Mouse (Mus musculus): ENCODE measurements around the gene Slc6a13. TPM values are rescaled to one million over a fixed set of nuclear protein-coding genes. Genes with fewer than 3 reads are reported as not detected.

Slc6a13 gene
- polyA plus RNA-seq, 1 experiment from 2014 or later, result 35.1 TPM

- no peaks in the 10 kb centered on the region for H3K36me3 ChIP-seq (ENCODE audit: insufficient read depth, low read length)
- WGBS, result 83% methylated on average over 3 of the region's 3 CpGs
- H3K4me1 ChIP-seq (ENCODE audit: insufficient read depth, low read length), result peaks cover 25% of the 10 kb centered on the region
- no peak overlapping the region for H3K9ac ChIP-seq (replicated peaks; ENCODE audit: low read length)
- no peak overlapping the region for H3K4me2 ChIP-seq (replicated peaks; ENCODE audit: low read depth, low read length)
- H3K27ac ChIP-seq (ENCODE audit: low read length), result no peak overlapping the region
- no peaks in the 10 kb centered on the region for H3K27me3 ChIP-seq (ENCODE audit: insufficient read depth, low read length)
- ATAC-seq (ENCODE audit: low FRiP score, low TSS enrichment), result no peak
- no peak overlapping the region for H3K4me3 ChIP-seq (ENCODE audit: low read length)
- no peaks in the 10 kb centered on the region for H3K9me3 ChIP-seq (ENCODE audit: low read length)
These were observed 25.3 kb downstream of the Slc6a13 start for GRCm38 (mm10) chr6:121325298-121325697.

DNA sequence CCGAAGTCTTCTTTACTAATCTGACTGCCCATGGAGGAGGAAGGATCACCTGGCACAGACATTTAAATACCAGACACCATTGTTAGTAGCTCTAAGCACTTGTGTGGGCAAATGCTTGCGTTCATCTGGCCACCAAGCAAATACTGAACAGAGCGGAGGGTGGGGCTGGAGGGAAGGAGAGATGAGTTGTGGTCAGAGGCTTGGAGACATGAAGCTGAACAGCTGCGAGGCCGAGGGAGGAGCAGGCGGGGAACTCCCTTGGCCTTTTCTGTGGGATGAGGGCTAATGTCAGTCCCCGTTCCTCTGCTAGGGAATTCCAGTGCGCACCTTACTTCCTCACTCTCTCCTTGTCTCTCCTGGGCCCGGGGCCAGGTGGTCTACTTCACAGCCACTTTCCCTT lies 25.7 kb downstream of the Slc6a13 start:
- H3K4me3 ChIP-seq (ENCODE audit: low read length), result no peak overlapping the region
- no peaks in the 10 kb centered on the region for H3K36me3 ChIP-seq (ENCODE audit: insufficient read depth, low read length)
- H3K27ac ChIP-seq (ENCODE audit: low read length), result no peak overlapping the region
- no peak overlapping the region for H3K4me2 ChIP-seq (replicated peaks; ENCODE audit: low read depth, low read length)
- ATAC-seq (ENCODE audit: low FRiP score, low TSS enrichment), result no peak
- H3K27me3 ChIP-seq (ENCODE audit: insufficient read depth, low read length), result no peaks in the 10 kb centered on the region
- no peaks in the 10 kb centered on the region for H3K9me3 ChIP-seq (ENCODE audit: low read length)
- peaks cover 25% of the 10 kb centered on the region for H3K4me1 ChIP-seq (ENCODE audit: insufficient read depth, low read length)
- no peak overlapping the region for H3K9ac ChIP-seq (replicated peaks; ENCODE audit: low read length)
- 40% methylated on average over 9 of the region's 9 CpGs for WGBS

GRCm38 (mm10) chr6:121326486-121327069 lies 26.6 kb downstream of the Slc6a13 start:
- Histone ChIP-seq H3K36me3 (ENCODE audit: insufficient read depth, low read length) (no peaks in the 10 kb centered on the region), H3K27ac (ENCODE audit: low read length) (no peak overlapping the region), H3K9ac (replicated peaks; ENCODE audit: low read length) (no peak overlapping the region), H3K9me3 (ENCODE audit: low read length) (no peaks in the 10 kb centered on the region), H3K4me2 (replicated peaks; ENCODE audit: low read depth, low read length) (no peak overlapping the region), H3K4me1 (ENCODE audit: insufficient read depth, low read length) (peaks cover 25% of the 10 kb centered on the region), H3K27me3 (ENCODE audit: insufficient read depth, low read length) (no peaks in the 10 kb centered on the region), H3K4me3 (ENCODE audit: low read length) (no peak overlapping the region)
- WGBS, result 27% methylated on average over 10 of the region's 10 CpGs
- ATAC-seq (ENCODE audit: low FRiP score, low TSS enrichment), result 0 out of 2 replicates have a peak, but pooled peaks have one; percentile 17

DNA sequence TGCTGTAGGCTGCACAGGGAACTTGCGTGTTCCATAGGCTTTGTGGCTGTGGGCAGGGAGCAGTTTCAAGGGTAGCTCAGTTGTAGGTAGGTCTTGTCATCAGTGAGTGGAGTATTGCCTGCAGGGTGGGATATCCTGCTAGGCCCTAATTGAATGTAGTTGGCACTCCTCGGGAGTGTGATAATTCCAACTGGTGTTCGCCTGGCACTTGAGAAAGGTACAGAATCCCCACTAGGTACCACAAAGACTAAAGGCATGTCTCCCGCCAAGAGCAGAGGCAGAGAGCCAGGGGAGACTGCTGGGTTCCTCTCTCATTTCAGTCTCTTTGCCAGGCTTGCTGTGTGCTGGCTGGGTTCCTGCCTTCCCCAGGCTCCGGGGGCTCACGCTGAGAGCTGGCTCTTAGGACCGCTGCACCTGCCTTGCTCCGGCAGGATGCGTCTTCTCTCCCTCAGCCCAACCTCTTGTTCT lies 28.4 kb downstream of the Slc6a13 start:
- WGBS, result 81% methylated on average over 9 of the region's 9 CpGs

GRCm38 (mm10) chr6:121329848-121330508 lies 30.0 kb downstream of the Slc6a13 start:
- ATAC-seq (ENCODE audit: low FRiP score, low TSS enrichment), result peak; percentile 44
- Histone ChIP-seq H3K4me3 (ENCODE audit: low read length) (no peak overlapping the region), H3K4me1 (ENCODE audit: insufficient read depth, low read length) (peaks cover 15% of the 10 kb centered on the region), H3K27me3 (ENCODE audit: insufficient read depth, low read length) (no peaks in the 10 kb centered on the region), H3K4me2 (replicated peaks; ENCODE audit: low read depth, low read length) (no peak overlapping the region), H3K27ac (ENCODE audit: low read length) (no peak overlapping the region), H3K9ac (replicated peaks; ENCODE audit: low read length) (no peak overlapping the region), H3K36me3 (ENCODE audit: insufficient read depth, low read length) (no peaks in the 10 kb centered on the region), H3K9me3 (ENCODE audit: low read length) (no peaks in the 10 kb centered on the region)
- WGBS, result 13% methylated on average over 10 of the region's 10 CpGs

More for the DNA sequence above, 28.4 kb downstream of the Slc6a13 start:
- peaks cover 15% of the 10 kb centered on the region for H3K4me1 ChIP-seq (ENCODE audit: insufficient read depth, low read length)
- no peaks in the 10 kb centered on the region for H3K36me3 ChIP-seq (ENCODE audit: insufficient read depth, low read length)
- no peak overlapping the region for H3K4me3 ChIP-seq (ENCODE audit: low read length)
- no peaks in the 10 kb centered on the region for H3K9me3 ChIP-seq (ENCODE audit: low read length)
- no peak for ATAC-seq (ENCODE audit: low FRiP score, low TSS enrichment)
- no peak overlapping the region for H3K27ac ChIP-seq (ENCODE audit: low read length)
- H3K4me2 ChIP-seq (replicated peaks; ENCODE audit: low read depth, low read length), result no peak overlapping the region
- H3K9ac ChIP-seq (replicated peaks; ENCODE audit: low read length), result no peak overlapping the region
- H3K27me3 ChIP-seq (ENCODE audit: insufficient read depth, low read length), result no peaks in the 10 kb centered on the region

- no peak for ATAC-seq (ENCODE audit: low FRiP score, low TSS enrichment)
- Histone ChIP-seq H3K27me3 (ENCODE audit: insufficient read depth, low read length) (no peaks in the 10 kb centered on the region), H3K4me3 (ENCODE audit: low read length) (no peak overlapping the region), H3K36me3 (ENCODE audit: insufficient read depth, low read length) (no peaks in the 10 kb centered on the region), H3K4me1 (ENCODE audit: insufficient read depth, low read length) (no peaks in the 10 kb centered on the region), H3K9me3 (ENCODE audit: low read length) (no peaks in the 10 kb centered on the region), H3K4me2 (replicated peaks; ENCODE audit: low read depth, low read length) (no peak overlapping the region), H3K9ac (replicated peaks; ENCODE audit: low read length) (no peak overlapping the region), H3K27ac (ENCODE audit: low read length) (no peak overlapping the region)
- 75% methylated on average over 9 of the region's 9 CpGs for WGBS
These were observed 35.8 kb downstream of the Slc6a13 start for GRCm38 (mm10) chr6:121335841-121336240.

GRCm38 (mm10) chr6:121336558-121336957 lies 36.5 kb downstream of the Slc6a13 start:
- Histone ChIP-seq H3K9me3 (ENCODE audit: low read length) (no peaks in the 10 kb centered on the region), H3K4me2 (replicated peaks; ENCODE audit: low read depth, low read length) (no peak overlapping the region), H3K36me3 (ENCODE audit: insufficient read depth, low read length) (no peaks in the 10 kb centered on the region), H3K27me3 (ENCODE audit: insufficient read depth, low read length) (no peaks in the 10 kb centered on the region), H3K4me3 (ENCODE audit: low read length) (no peak overlapping the region), H3K4me1 (ENCODE audit: insufficient read depth, low read length) (no peaks in the 10 kb centered on the region), H3K27ac (ENCODE audit: low read length) (no peak overlapping the region), H3K9ac (replicated peaks; ENCODE audit: low read length) (no peak overlapping the region)
- ATAC-seq (ENCODE audit: low FRiP score, low TSS enrichment), result no peak
- WGBS, result 68% methylated on average over 8 of the region's 8 CpGs

GRCm38 (mm10) chr6:121337229-121337628 lies 37.2 kb downstream of the Slc6a13 start:
- ATAC-seq (ENCODE audit: low FRiP score, low TSS enrichment), result no peak
- Histone ChIP-seq H3K27me3 (ENCODE audit: insufficient read depth, low read length) (no peaks in the 10 kb centered on the region), H3K9me3 (ENCODE audit: low read length) (no peaks in the 10 kb centered on the region), H3K27ac (ENCODE audit: low read length) (no peak overlapping the region), H3K36me3 (ENCODE audit: insufficient read depth, low read length) (no peaks in the 10 kb centered on the region), H3K9ac (replicated peaks; ENCODE audit: low read length) (no peak overlapping the region), H3K4me2 (replicated peaks; ENCODE audit: low read depth, low read length) (no peak overlapping the region), H3K4me1 (ENCODE audit: insufficient read depth, low read length) (no peaks in the 10 kb centered on the region), H3K4me3 (ENCODE audit: low read length) (no peak overlapping the region)
- 93% methylated on average over 9 of the region's 9 CpGs for WGBS

DNA sequence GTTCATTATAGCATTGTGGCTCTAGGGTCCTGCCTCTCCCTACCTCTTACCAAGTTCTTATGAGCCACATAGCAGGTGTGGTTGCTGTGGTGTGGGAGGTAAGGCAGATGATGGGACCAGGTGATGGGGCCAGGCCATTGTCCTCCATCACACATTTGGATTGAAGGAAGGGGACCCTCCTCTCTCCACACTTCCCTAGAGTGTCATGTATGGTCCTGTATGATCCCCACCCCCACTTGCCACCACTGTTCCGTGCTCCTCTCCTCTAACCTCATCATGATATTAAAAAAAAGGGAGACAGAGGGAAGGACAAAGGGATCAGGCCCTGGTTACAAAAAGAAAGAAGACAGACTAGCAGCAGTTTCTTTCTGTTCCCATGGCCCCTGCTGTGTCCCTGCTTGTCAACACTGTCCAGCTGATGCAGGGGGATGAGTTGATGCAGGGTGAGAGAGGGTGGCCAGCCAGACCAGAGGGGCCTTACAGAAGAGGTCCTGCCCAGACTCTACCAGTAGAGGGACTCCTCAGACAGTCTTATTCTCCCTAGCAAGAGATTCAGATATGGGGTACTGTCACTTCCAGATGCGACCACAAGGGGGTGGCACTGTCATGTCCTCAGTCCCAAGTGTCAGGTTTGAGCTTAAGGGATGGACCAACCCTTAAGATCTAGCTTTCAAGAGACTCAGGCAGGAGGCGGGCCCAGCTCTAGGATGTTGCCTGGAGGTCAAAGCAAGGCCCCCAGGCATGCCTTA lies 37.9 kb downstream of the Slc6a13 start:
- no peaks in the 10 kb centered on the region for H3K9me3 ChIP-seq (ENCODE audit: low read length)
- peak; percentile 53 for ATAC-seq (ENCODE audit: low FRiP score, low TSS enrichment)
- H3K36me3 ChIP-seq (ENCODE audit: insufficient read depth, low read length), result no peaks in the 10 kb centered on the region
- no peaks in the 10 kb centered on the region for H3K27me3 ChIP-seq (ENCODE audit: insufficient read depth, low read length)
- no peak overlapping the region for H3K4me2 ChIP-seq (replicated peaks; ENCODE audit: low read depth, low read length)
- no peak overlapping the region for H3K9ac ChIP-seq (replicated peaks; ENCODE audit: low read length)
- 34% methylated on average over 3 of the region's 3 CpGs for WGBS
- H3K27ac ChIP-seq (ENCODE audit: low read length), result no peak overlapping the region
- H3K4me1 ChIP-seq (ENCODE audit: insufficient read depth, low read length), result no peaks in the 10 kb centered on the region
- no peak overlapping the region for H3K4me3 ChIP-seq (ENCODE audit: low read length)

- ATAC-seq (ENCODE audit: low FRiP score, low TSS enrichment), result no peak; the same call in 1 of the 2 replicates
- no peaks in the 10 kb centered on the region for H3K27me3 ChIP-seq (ENCODE audit: insufficient read depth, low read length)
These were observed 38.5 kb downstream of the Slc6a13 start for GRCm38 (mm10) chr6:121338519-121338896.

More at GRCm38 (mm10) chr6:121338519-121338896, 38.5 kb downstream of the Slc6a13 start:
- Histone ChIP-seq H3K36me3 (ENCODE audit: insufficient read depth, low read length) (no peaks in the 10 kb centered on the region), H3K9me3 (ENCODE audit: low read length) (no peaks in the 10 kb centered on the region), H3K4me1 (ENCODE audit: insufficient read depth, low read length) (peaks cover 6% of the 10 kb centered on the region; the same call in 1 of the 2 replicates), H3K9ac (replicated peaks; ENCODE audit: low read length) (no peak overlapping the region), H3K27ac (ENCODE audit: low read length) (no peak overlapping the region), H3K4me3 (ENCODE audit: low read length) (no peak overlapping the region), H3K4me2 (replicated peaks; ENCODE audit: low read depth, low read length) (no peak overlapping the region)
- 46% methylated on average over 4 of the region's 4 CpGs for WGBS

Data from kidney, embryonic 16.5 days (tissue).